In genomic region chrX:48344643-48345384, GRCm38 (mm10) we compare ENCODE assay signal across 8 mouse cellular contexts. TPM values are rescaled to one million over a fixed set of nuclear protein-coding genes. Genes with fewer than 3 reads are reported as not detected.
DNase-seq lines count a peak whose midpoint lies in the region; ATAC-seq and TF ChIP-seq lines count a peak whose summit lies in the region.

No protein-coding gene starts in this region.

- H3K4me1 ChIP-seq in embryonic facial prominence, embryonic 12.5 days, result no peaks in the 10 kb centered on the region
- H3K4me1 ChIP-seq in limb, embryonic 13.5 days, result peaks cover 12% of the 10 kb centered on the region

- H3K9me3 ChIP-seq in embryonic facial prominence, embryonic 12.5 days, result no peaks in the 10 kb centered on the region
- no peaks in the 10 kb centered on the region for H3K9me3 ChIP-seq in limb, embryonic 13.5 days

- peak overlapping the region; percentile 56 for H3K9ac ChIP-seq in embryonic facial prominence, embryonic 12.5 days
- peak overlapping the region; percentile 70 for H3K9ac ChIP-seq in limb, embryonic 13.5 days

- 10% methylated on average over 23 of the region's 61 CpGs for WGBS in embryonic facial prominence, embryonic 12.5 days
- WGBS in limb, embryonic 13.5 days, result 14% methylated on average over 26 of the region's 61 CpGs

- H3K4me2 ChIP-seq in embryonic facial prominence, embryonic 12.5 days (replicated peaks), result peak overlapping the region; percentile 63
- peak overlapping the region; percentile 74 for H3K4me2 ChIP-seq in limb, embryonic 13.5 days (replicated peaks)

- peak overlapping the region; percentile 82 for H3K4me3 ChIP-seq in gastrocnemius, adult 2 months
- H3K4me3 ChIP-seq in embryonic facial prominence, embryonic 12.5 days, result peak overlapping the region; percentile 53
- H3K4me3 ChIP-seq in limb, embryonic 13.5 days, result peak overlapping the region; percentile 57

- no peaks in the 10 kb centered on the region for H3K36me3 ChIP-seq in embryonic facial prominence, embryonic 12.5 days
- no peaks in the 10 kb centered on the region for H3K36me3 ChIP-seq in limb, embryonic 13.5 days

- peak overlapping the region; percentile 48 for H3K27ac ChIP-seq in gastrocnemius, adult 2 months
- peak overlapping the region; percentile 46; the same call in 1 of the 2 replicates for H3K27ac ChIP-seq in embryonic facial prominence, embryonic 12.5 days
- peak overlapping the region; percentile 10; the same call in 1 of the 2 replicates for H3K27ac ChIP-seq in limb, embryonic 13.5 days

- intact Hi-C loops in gastrocnemius, adult 2 months (cut with DNase I), result loop anchor here (5.0 kb wide), 2 partner anchors 37 to 167 kb away; partner anchors contain the start of gene Aifm1

- DNase-seq in gastrocnemius, adult 2 months, result peak; percentile 18
- no peak for DNase-seq in gastrocnemius, adult 8-10 months (ENCODE audit: low spot score in 2 of 2)
- peak; percentile 12 for DNase-seq in R1 (ENCODE audit: low read depth, low spot score)
- DNase-seq in heart, postnatal 4 days, result peak; percentile 22
- peak; percentile 29 for DNase-seq in naive thymus-derived CD4-positive, alpha-beta T cell, adult 2 months (ENCODE audit: low read depth)
- no peak for DNase-seq in urinary bladder, postnatal 14 days (ENCODE audit: low spot score)

- ATAC-seq in embryonic facial prominence, embryonic 12.5 days (ENCODE audit: insufficient number of reproducible peaks, insufficient read depth, low FRiP score, low TSS enrichment), result no peak
- ATAC-seq in limb, embryonic 13.5 days (ENCODE audit: low FRiP score, low read depth), result no peak

- TF ChIP-seq CTCF in gastrocnemius, adult 2 months (IDR thresholded peaks at IDR 0.05), result no peak

- 0 out of 2 replicates have a peak, but pooled peaks cover 2% of the 10 kb centered on the region for H3K27me3 ChIP-seq in embryonic facial prominence, embryonic 12.5 days
- peaks cover 30% of the 10 kb centered on the region; the same call in 1 of the 2 replicates for H3K27me3 ChIP-seq in limb, embryonic 13.5 days

RNA-seq across cellular contexts. Expression of gene Bcorl1, which starts 3.7 kb away (rescaled TPM):
- total RNA-seq in gastrocnemius, adult 2 months (2021), result 1 to 10 TPM; 6.7 to 7.0 TPM
- 1 to 10 TPM; 6.2 to 9.3 (median 8.0) TPM for total RNA-seq in gastrocnemius, adult 8-10 months (2022)
- polyA plus RNA-seq in embryonic facial prominence, embryonic 12.5 days (2016; fragmentation: Nextera tagmentation; extraction: Ambion mirVana), result 5.9 and 6.9 TPM in 2 replicates
- 10 to 100 TPM; 10.2 to 11.4 TPM for total RNA-seq in heart, postnatal 4 days (2021)
- 6.8 and 6.9 TPM in 2 replicates for polyA plus RNA-seq in limb, embryonic 13.5 days (2015; fragmentation: Nextera tagmentation; extraction: Ambion mirVana)

Comparison
In these comparisons a context has a peak if more than half of its experiments do, and no peak if none do; other contexts are left out.
1. DNase-seq: peak in gastrocnemius, adult 2 months (single experiment), R1 (single experiment), heart, postnatal 4 days (single experiment) and naive thymus-derived CD4-positive, alpha-beta T cell, adult 2 months (single experiment); none in gastrocnemius, adult 8-10 months (0 of 2) and urinary bladder, postnatal 14 days (single experiment).
2. Peak in every context shown above with its lines, with median percentiles within 50 percentile points of each other: H3K27ac ChIP-seq and H3K4me3 ChIP-seq.